In the genomic region with DNA sequence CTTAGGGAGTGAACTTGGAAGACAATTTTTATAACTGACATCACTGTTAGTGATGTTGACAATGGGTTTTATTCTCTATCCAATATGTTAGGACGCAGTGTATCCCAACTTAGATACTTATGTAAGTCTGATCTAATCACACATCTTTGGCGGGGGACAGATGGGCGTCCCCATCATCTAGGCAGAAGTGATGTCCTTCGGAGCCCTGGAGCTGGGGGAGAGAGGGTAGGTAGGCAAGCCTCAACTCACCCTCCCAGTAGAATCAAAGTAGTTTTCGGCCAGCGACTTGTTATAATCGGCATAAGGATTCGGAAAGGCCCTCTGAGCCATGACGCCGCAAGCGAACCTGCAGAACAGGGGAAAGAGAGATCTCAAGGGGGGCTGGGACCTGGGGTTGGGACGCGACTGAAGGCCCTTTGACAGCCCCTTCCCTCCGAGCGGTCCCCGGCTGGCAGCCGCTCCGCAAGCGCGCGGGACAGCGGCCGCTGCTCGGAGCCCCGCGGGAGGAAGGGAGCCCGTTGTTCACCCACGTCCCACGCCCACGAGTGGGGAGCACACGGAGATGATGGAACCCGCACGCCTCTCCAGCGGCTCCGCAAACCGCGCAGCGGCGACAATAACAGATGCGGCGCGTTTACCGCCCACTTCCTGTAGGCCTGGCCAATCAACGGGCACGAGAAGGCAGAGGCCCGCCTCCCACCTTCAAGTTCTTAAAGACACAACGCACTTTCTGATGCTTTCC, we compare ENCODE assay signal across 8 mouse cellular contexts. TPM values are rescaled to one million over a fixed set of nuclear protein-coding genes. Genes with fewer than 3 reads are reported as not detected.
DNase-seq lines count a peak whose midpoint lies in the region; ATAC-seq and TF ChIP-seq lines count a peak whose summit lies in the region.

A gene (minus strand): TSS at position 627 of the 742 bp plus-strand sequence.

- under 1% methylated on average over 43 of the region's 47 CpGs for WGBS in heart, embryonic 12.5 days
- WGBS in kidney, postnatal 0 days = under 1% methylated on average over 47 of the region's 47 CpGs
- WGBS in liver, embryonic 11.5 days = under 1% methylated on average over 47 of the region's 47 CpGs
- under 1% methylated on average over 40 of the region's 47 CpGs for WGBS in stomach, embryonic 14.5 days

- TF ChIP-seq POLR2A in brain, embryonic 14.5 days (IDR thresholded peaks at IDR 0.05; ENCODE audit: borderline replicate concordance, extremely low read depth, insufficient read depth, insufficient read length, poor library complexity, severe bottlenecking) = peak; percentile 80; the same call in 1 of the 2 replicates

- no peak for TF ChIP-seq CTCF in C2C12 (IDR thresholded peaks at IDR 0.05; ENCODE audit: control insufficient read depth, insufficient read depth, insufficient read length)
- TF ChIP-seq CTCF in brain, embryonic 14.5 days (IDR thresholded peaks at IDR 0.05; ENCODE audit: borderline replicate concordance, extremely low read depth, insufficient read depth, insufficient read length) = no peak
- no peak for TF ChIP-seq CTCF in kidney, postnatal 0 days (IDR thresholded peaks at IDR 0.05; ENCODE audit: low read depth)

- no peaks in the 10 kb centered on the region for H3K9me3 ChIP-seq in erythroblast, embryonic 14.5 days (ENCODE audit: control insufficient read depth, low read length)
- no peaks in the 10 kb centered on the region for H3K9me3 ChIP-seq in heart, embryonic 12.5 days (replicated peaks)
- no peaks in the 10 kb centered on the region for H3K9me3 ChIP-seq in kidney, postnatal 0 days (replicated peaks; ENCODE audit: low read length)
- H3K9me3 ChIP-seq in liver, embryonic 11.5 days (ENCODE audit: control insufficient read depth, low read length) = no peaks in the 10 kb centered on the region
- H3K9me3 ChIP-seq in stomach, embryonic 14.5 days (ENCODE audit: control insufficient read depth, low read depth, low read length) = no peaks in the 10 kb centered on the region

- peak within 1 kb of the TSS; percentile 81 for H3K4me2 ChIP-seq in heart, embryonic 12.5 days
- peak within 1 kb of the TSS; percentile 89 for H3K4me2 ChIP-seq in kidney, postnatal 0 days (ENCODE audit: low read length)
- H3K4me2 ChIP-seq in liver, embryonic 11.5 days = peak within 1 kb of the TSS; percentile 86
- H3K4me2 ChIP-seq in stomach, embryonic 14.5 days (replicated peaks; ENCODE audit: low read depth, low read length) = peak within 1 kb of the TSS; percentile 79

- H3K79me3 ChIP-seq in C2C12 (ENCODE audit: low read depth) = no peaks in the 10 kb centered on the region

- no peak within 1 kb of the TSS for H3K27ac ChIP-seq in heart, embryonic 12.5 days (ENCODE audit: poor library complexity, severe bottlenecking)
- H3K27ac ChIP-seq in kidney, postnatal 0 days = no peak within 1 kb of the TSS
- H3K27ac ChIP-seq in liver, embryonic 11.5 days (ENCODE audit: low read depth, low read length) = no peak within 1 kb of the TSS
- no peak within 1 kb of the TSS for H3K27ac ChIP-seq in stomach, embryonic 14.5 days (ENCODE audit: low read length)

- peaks cover 13% of the 10 kb centered on the region for H3K36me3 ChIP-seq in C2C12 (ENCODE audit: control insufficient read depth, insufficient read depth)
- H3K36me3 ChIP-seq in erythroblast, embryonic 14.5 days (ENCODE audit: control insufficient read depth) = peaks cover 21% of the 10 kb centered on the region
- H3K36me3 ChIP-seq in heart, embryonic 12.5 days = peaks cover 24% of the 10 kb centered on the region
- H3K36me3 ChIP-seq in kidney, postnatal 0 days (ENCODE audit: insufficient read depth, low read length) = peaks cover 6% of the 10 kb centered on the region; the same call in 1 of the 2 replicates
- H3K36me3 ChIP-seq in liver, embryonic 11.5 days (ENCODE audit: control insufficient read depth, insufficient read depth, low read length) = no peaks in the 10 kb centered on the region; the same call in 1 of the 2 replicates
- peaks cover 10% of the 10 kb centered on the region; the same call in 1 of the 2 replicates for H3K36me3 ChIP-seq in stomach, embryonic 14.5 days (ENCODE audit: control insufficient read depth, insufficient read depth, low read length)

- peak; percentile 94 for ATAC-seq in heart, embryonic 12.5 days (ENCODE audit: insufficient number of reproducible peaks, low FRiP score)
- peak; percentile 93 for ATAC-seq in kidney, postnatal 0 days (replicated peaks; ENCODE audit: low FRiP score, low read depth)
- peak; percentile 95 for ATAC-seq in liver, embryonic 11.5 days (replicated peaks; ENCODE audit: low FRiP score)
- peak; percentile 97 for ATAC-seq in stomach, embryonic 14.5 days (ENCODE audit: insufficient number of reproducible peaks, insufficient read depth, low FRiP score, low read depth)

- peak within 1 kb of the TSS; percentile 90 for H3K9ac ChIP-seq in heart, embryonic 12.5 days
- peak within 1 kb of the TSS; percentile 84 for H3K9ac ChIP-seq in kidney, postnatal 0 days (ENCODE audit: low read depth, low read length)
- H3K9ac ChIP-seq in liver, embryonic 11.5 days (ENCODE audit: low read depth, low read length) = peak within 1 kb of the TSS; percentile 83
- H3K9ac ChIP-seq in stomach, embryonic 14.5 days (replicated peaks; ENCODE audit: low read depth, low read length) = peak within 1 kb of the TSS; percentile 56

- peak within 1 kb of the TSS; percentile 82 for H3K4me3 ChIP-seq in C2C12 (ENCODE audit: insufficient read depth, poor library complexity, severe bottlenecking)
- H3K4me3 ChIP-seq in erythroblast, embryonic 14.5 days (replicated peaks) = peak within 1 kb of the TSS; percentile 76
- H3K4me3 ChIP-seq in heart, embryonic 12.5 days = peak within 1 kb of the TSS; percentile 88
- H3K4me3 ChIP-seq in kidney, postnatal 0 days (replicated peaks; ENCODE audit: low read depth, low read length) = peak within 1 kb of the TSS; percentile 99
- H3K4me3 ChIP-seq in liver, embryonic 11.5 days (ENCODE audit: low read depth, low read length) = peak within 1 kb of the TSS; percentile 86
- H3K4me3 ChIP-seq in stomach, embryonic 14.5 days (ENCODE audit: low read depth, low read length) = peak within 1 kb of the TSS; percentile 87

- H3ac ChIP-seq in C2C12 (ENCODE audit: control insufficient read depth, insufficient read length, low read depth) = peak within 1 kb of the TSS; percentile 62

- no peaks in the 10 kb centered on the region for H3K27me3 ChIP-seq in C2C12 (ENCODE audit: control insufficient read depth, insufficient read depth, insufficient read length)
- no peaks in the 10 kb centered on the region for H3K27me3 ChIP-seq in erythroblast, embryonic 14.5 days (ENCODE audit: control insufficient read depth)
- no peaks in the 10 kb centered on the region for H3K27me3 ChIP-seq in heart, embryonic 12.5 days (replicated peaks)
- no peaks in the 10 kb centered on the region for H3K27me3 ChIP-seq in kidney, postnatal 0 days (ENCODE audit: insufficient read depth, low read length)
- H3K27me3 ChIP-seq in liver, embryonic 11.5 days (replicated peaks; ENCODE audit: control insufficient read depth, insufficient read depth, low read length) = no peaks in the 10 kb centered on the region
- H3K27me3 ChIP-seq in stomach, embryonic 14.5 days (ENCODE audit: control insufficient read depth, insufficient read depth, low read length) = no peaks in the 10 kb centered on the region

- H3K79me2 ChIP-seq in C2C12 (ENCODE audit: control insufficient read depth, insufficient read depth) = no peaks in the 10 kb centered on the region

- DNase-seq in brain, embryonic 14.5 days (ENCODE audit: low read depth) = peak; percentile 97
- peak; percentile 94 for DNase-seq in kidney, postnatal 0 days (ENCODE audit: low spot score)
- peak; percentile 78 for DNase-seq in liver, embryonic 11.5 days (ENCODE audit: low spot score)
- peak; percentile 92 for DNase-seq in naive thymus-derived CD4-positive, alpha-beta T cell, adult 2 months (ENCODE audit: low read depth)

- peaks cover 19% of the 10 kb centered on the region for H3K4me1 ChIP-seq in erythroblast, embryonic 14.5 days (ENCODE audit: control insufficient read depth)
- H3K4me1 ChIP-seq in heart, embryonic 12.5 days (replicated peaks) = peaks cover 5% of the 10 kb centered on the region; the same call in 1 of the 2 replicates
- 0 out of 2 replicates have a peak, but pooled peaks cover 4% of the 10 kb centered on the region for H3K4me1 ChIP-seq in kidney, postnatal 0 days (replicated peaks; ENCODE audit: insufficient read depth, low read length)
- H3K4me1 ChIP-seq in liver, embryonic 11.5 days (replicated peaks; ENCODE audit: control insufficient read depth, insufficient read depth, low read length) = peaks cover 6% of the 10 kb centered on the region; the same call in 1 of the 2 replicates
- peaks cover 11% of the 10 kb centered on the region for H3K4me1 ChIP-seq in stomach, embryonic 14.5 days (ENCODE audit: control insufficient read depth, insufficient read depth, low read length)

TF ChIP-seq in C2C12, 6 proteins besides CTCF, POLR2A, EP300 and RAD21:
- no peak for TF ChIP-seq CEBPB (IDR thresholded peaks at IDR 0.05; ENCODE audit: low read depth)
- TF ChIP-seq MYOD1 (IDR thresholded peaks at IDR 0.05; ENCODE audit: control insufficient read depth, insufficient read length, low read depth) = no peak
- no peak for TF ChIP-seq MYOG (IDR thresholded peaks at IDR 0.05; ENCODE audit: control insufficient read depth, extremely low read depth, insufficient read length)
- no peak for TF ChIP-seq MAX (IDR thresholded peaks at IDR 0.05)
- TF ChIP-seq USF1 (IDR thresholded peaks at IDR 0.05; ENCODE audit: low read depth) = no peak

RNA-seq across cellular contexts. Expression of the gene that starts here (rescaled TPM):
- polyA plus RNA-seq in C2C12 (2012; fragmentation: generic; extraction: Trizol) = 39.5 TPM
- 152 and 247 TPM in 2 replicates for polyA plus RNA-seq in brain, embryonic 14.5 days (2012; rRNA removed)
- polyA plus RNA-seq in erythroblast, embryonic 14.5 days (2012) = 0.55 and 0.72 TPM in 2 replicates
- polyA plus RNA-seq in heart, embryonic 12.5 days (2016; fragmentation: Nextera tagmentation; extraction: Ambion mirVana) = 61.6 and 63.3 TPM in 2 replicates
- polyA plus RNA-seq in kidney, postnatal 0 days (2015; fragmentation: Nextera tagmentation; extraction: Ambion mirVana) = 79.0 and 92.1 TPM in 2 replicates
- polyA plus RNA-seq in liver, embryonic 11.5 days (2014; fragmentation: Nextera tagmentation; extraction: Ambion mirVana) = 48.8 and 49.0 TPM in 2 replicates
- 127 and 142 TPM in 2 replicates for polyA plus RNA-seq in stomach, embryonic 14.5 days (2014; fragmentation: Nextera tagmentation; extraction: Ambion mirVana)

Comparison
In these comparisons a context has a peak if more than half of its experiments do, and no peak if none do; other contexts are left out.
1. RNA of the gene that starts here (polyA plus RNA-seq): 152 to 247 TPM in brain, embryonic 14.5 days, 127 to 142 TPM in stomach, embryonic 14.5 days, 79.0 to 92.1 TPM in kidney, postnatal 0 days, 61.6 to 63.3 TPM in heart, embryonic 12.5 days, 48.8 to 49.0 TPM in liver, embryonic 11.5 days and 39.5 TPM in C2C12 (single experiment); 0.55 to 0.72 TPM in erythroblast, embryonic 14.5 days; every median in the first group is over 10 times any median in the second.
2. Peak in every context shown above with its lines, with median percentiles within 50 percentile points of each other: H3K4me3 ChIP-seq, DNase-seq, ATAC-seq, H3K4me2 ChIP-seq and H3K9ac ChIP-seq.